Mouse (Mus musculus): ENCODE results near the gene Ltbr. TPM values are rescaled to one million over a fixed set of nuclear protein-coding genes. Genes with fewer than 3 reads are reported as not detected.
"Not testable (repeated sequence)": the region's sequence is repeated elsewhere in the genome, so short reads cannot be mapped to it uniquely, and the experiment has no call there.

Ltbr gene
- polyA plus RNA-seq, 1 experiment from 2014 or later: 37.8 TPM

DNA sequence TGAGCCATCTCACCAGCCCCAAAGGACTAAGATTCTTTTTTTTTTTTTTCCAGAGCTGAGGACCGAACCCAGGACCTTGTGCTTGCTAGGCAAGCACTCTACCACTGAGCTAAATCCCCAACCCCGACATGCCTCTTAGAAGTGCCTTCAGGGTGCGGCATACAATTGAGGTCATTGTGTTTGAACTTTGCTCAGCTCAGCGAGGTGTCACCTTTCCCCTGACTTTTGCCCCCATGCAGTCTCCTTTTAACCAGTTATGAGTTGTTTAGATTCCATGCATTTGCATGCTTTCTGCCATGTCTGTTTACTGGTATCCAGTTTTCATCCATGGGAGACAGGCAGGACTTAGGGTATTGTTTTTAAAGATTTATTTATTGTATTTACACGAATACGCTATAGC lies 44.9 kb downstream of the Ltbr start:
- ATAC-seq (replicated peaks; ENCODE audit: insufficient number of reproducible peaks, insufficient read depth, low FRiP score, low read depth): no peak
- H3K9me3 ChIP-seq (replicated peaks): no peaks in the 10 kb centered on the region
- 49% methylated on average over 6 of the region's 6 CpGs for WGBS
- H3K36me3 ChIP-seq: no peaks in the 10 kb centered on the region
- peaks cover 7% of the 10 kb centered on the region for H3K4me1 ChIP-seq (replicated peaks)
- no peak overlapping the region for H3K27ac ChIP-seq
- H3K9ac ChIP-seq: no peak overlapping the region
- no peak overlapping the region for H3K4me3 ChIP-seq
- no peak overlapping the region for H3K4me2 ChIP-seq
- no peaks in the 10 kb centered on the region for H3K27me3 ChIP-seq

DNA sequence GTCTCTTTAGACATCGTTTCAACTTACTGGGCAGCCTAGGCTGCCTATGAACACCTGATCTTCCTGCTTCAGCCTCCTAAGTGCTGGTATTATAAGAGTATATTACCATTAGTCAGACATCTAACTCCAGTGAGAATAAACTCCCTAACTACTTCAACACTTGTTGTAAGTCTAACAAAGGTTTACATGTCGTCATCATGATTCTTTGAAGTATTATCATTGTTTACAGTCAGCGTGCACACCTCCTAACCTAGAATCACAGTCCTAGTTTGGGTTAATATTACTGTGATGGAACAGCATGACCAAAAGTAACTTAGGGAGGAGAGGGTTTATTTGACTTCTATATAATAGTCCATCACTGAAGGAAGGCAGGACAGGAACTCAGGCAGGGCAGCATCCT lies 46.2 kb downstream of the Ltbr start:
- Histone ChIP-seq H3K4me3 (no peak overlapping the region), H3K27me3 (no peaks in the 10 kb centered on the region), H3K4me1 (replicated peaks) (peaks cover 7% of the 10 kb centered on the region), H3K9me3 (replicated peaks) (no peaks in the 10 kb centered on the region), H3K27ac (no peak overlapping the region), H3K4me2 (no peak overlapping the region), H3K36me3 (no peaks in the 10 kb centered on the region), H3K9ac (no peak overlapping the region)
- ATAC-seq (replicated peaks; ENCODE audit: insufficient number of reproducible peaks, insufficient read depth, low FRiP score, low read depth): no peak
- 83% methylated on average over 3 of the region's 3 CpGs for WGBS

DNA sequence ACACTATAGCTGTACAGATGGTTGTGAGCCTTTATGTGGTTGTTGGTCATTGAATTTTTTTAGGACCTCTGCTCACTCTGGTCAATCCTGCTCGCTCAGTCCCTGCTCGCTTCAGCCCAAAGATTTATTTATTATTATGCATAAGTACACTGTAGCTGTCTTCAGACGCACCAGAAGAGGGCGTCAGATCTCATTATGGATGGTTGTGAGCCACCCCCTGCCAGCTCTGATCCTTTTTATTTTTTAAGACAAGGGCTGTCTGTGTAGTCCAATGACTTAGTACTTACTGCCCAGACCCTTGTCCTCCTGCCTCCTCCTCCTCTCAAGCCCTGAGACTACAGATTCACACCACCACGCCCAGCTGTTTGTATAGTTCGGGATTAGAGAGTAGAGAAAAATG lies 47.1 kb downstream of the Ltbr start:
- H3K4me2 ChIP-seq; H3K9me3 ChIP-seq (replicated peaks); ATAC-seq (replicated peaks; ENCODE audit: insufficient number of reproducible peaks, insufficient read depth, low FRiP score, low read depth); H3K27ac ChIP-seq; H3K4me3 ChIP-seq; H3K27me3 ChIP-seq; H3K4me1 ChIP-seq (replicated peaks); H3K9ac ChIP-seq; H3K36me3 ChIP-seq: not testable (repeated sequence)
- WGBS: 65% methylated on average over 6 of the region's 6 CpGs

DNA sequence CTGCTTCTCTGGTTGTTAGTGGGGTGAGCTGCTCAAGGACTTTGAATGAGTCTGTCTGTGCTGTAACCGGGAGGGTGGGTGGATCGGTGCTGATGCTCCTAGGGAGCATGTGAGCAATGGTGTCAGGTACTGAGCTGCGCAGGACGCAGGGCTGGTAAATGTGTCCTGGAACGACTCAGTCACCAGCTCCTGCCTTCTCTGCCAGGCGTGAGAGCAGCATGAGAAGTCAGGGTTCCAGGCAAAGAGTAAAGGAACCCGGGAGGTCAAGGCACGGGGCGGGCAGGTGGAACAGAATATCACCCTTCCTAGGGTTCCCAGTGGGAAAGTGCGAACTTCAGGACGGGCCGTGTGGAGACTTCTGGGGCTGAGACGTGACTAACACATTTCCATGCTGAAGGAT lies 47.6 kb downstream of the Ltbr start:
- no peak overlapping the region for H3K9ac ChIP-seq
- no peak for ATAC-seq (replicated peaks; ENCODE audit: insufficient number of reproducible peaks, insufficient read depth, low FRiP score, low read depth)
- WGBS: 58% methylated on average over 13 of the region's 13 CpGs

DNA sequence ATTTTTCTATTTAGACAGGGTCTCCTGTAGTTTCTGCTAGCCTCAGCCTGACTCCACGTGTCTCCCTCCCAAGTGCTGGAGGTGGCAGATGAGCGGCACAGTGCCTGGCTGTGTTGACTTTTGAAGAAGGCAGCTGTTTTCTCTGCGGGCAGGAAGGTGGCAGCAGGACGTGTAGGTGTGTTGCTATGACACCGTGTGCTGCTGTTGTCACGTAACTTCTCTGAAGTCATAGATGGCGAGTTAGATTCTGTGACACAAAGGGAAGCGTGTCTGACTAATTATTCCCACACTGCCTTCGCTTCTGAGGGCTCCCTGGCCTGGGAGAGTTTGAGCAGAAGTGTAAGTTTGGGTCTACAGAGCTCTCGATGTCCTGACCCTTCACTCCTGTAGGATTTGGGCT lies 48.4 kb downstream of the Ltbr start:
- Histone ChIP-seq H3K4me2 (no peak overlapping the region), H3K9me3 (replicated peaks) (no peaks in the 10 kb centered on the region), H3K27me3 (no peaks in the 10 kb centered on the region), H3K9ac (no peak overlapping the region), H3K4me1 (replicated peaks) (no peaks in the 10 kb centered on the region), H3K4me3 (no peak overlapping the region), H3K27ac (no peak overlapping the region), H3K36me3 (no peaks in the 10 kb centered on the region)
- 47% methylated on average over 10 of the region's 10 CpGs for WGBS
- ATAC-seq (replicated peaks; ENCODE audit: insufficient number of reproducible peaks, insufficient read depth, low FRiP score, low read depth): no peak

More for the DNA sequence above, 47.6 kb downstream of the Ltbr start:
- Histone ChIP-seq H3K9me3 (replicated peaks) (no peaks in the 10 kb centered on the region), H3K36me3 (no peaks in the 10 kb centered on the region), H3K4me1 (replicated peaks) (no peaks in the 10 kb centered on the region), H3K27me3 (no peaks in the 10 kb centered on the region), H3K27ac (no peak overlapping the region), H3K4me3 (no peak overlapping the region), H3K4me2 (no peak overlapping the region)

DNA sequence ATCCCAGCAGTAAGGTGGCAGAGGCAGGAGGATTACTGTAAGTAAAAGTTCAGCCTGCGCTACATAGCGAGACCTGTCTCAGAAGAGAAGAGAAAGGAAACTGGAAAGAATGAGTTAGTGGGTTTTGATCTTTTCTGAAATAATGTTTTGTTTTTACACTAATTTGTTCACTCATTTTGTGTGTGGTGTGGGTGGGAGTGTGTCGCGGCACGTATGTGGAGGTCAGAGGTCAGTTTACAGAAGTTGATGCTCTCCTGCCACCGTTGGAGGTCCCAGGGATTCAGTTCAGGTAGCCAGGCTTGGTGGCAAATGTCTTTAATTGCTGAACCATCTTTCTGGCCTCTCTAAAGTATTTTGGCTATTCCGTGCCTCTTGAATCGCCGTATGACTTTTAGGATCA lies 49.5 kb downstream of the Ltbr start:
- Histone ChIP-seq H3K9ac (no peak overlapping the region), H3K4me1 (replicated peaks) (no peaks in the 10 kb centered on the region), H3K4me2 (no peak overlapping the region), H3K27ac (no peak overlapping the region), H3K9me3 (replicated peaks) (no peaks in the 10 kb centered on the region), H3K4me3 (no peak overlapping the region), H3K36me3 (no peaks in the 10 kb centered on the region), H3K27me3 (no peaks in the 10 kb centered on the region)
- ATAC-seq (replicated peaks; ENCODE audit: insufficient number of reproducible peaks, insufficient read depth, low FRiP score, low read depth): no peak
- WGBS: 89% methylated on average over 9 of the region's 9 CpGs

DNA sequence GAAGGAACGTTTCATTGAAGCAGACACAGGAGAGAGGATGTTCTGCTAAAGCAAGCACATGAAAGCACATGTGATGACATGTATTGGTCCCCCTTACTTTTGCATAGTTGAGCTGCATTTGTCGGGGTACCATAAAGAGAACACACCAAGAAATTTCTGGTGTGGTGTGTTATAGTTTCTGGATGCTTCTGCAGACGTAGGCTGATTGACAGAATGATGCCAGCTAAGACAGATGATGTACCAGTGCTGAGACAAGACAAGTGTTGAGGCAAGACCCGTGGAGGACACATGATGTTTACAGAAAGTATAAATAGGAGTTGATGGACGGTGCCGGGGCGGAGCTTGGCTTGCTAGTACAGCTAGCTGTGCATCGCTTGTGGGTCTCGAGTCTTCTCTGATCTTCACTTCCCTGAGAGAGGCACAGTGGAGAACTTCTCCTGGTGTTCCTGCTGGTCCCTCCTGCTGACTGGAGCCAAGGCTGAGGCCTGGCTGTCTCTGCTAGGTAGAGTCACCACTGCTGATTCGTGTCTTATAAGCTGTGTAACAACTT lies 53.6 kb downstream of the Ltbr start:
- no peaks in the 10 kb centered on the region for H3K9me3 ChIP-seq (replicated peaks)
- no peaks in the 10 kb centered on the region for H3K4me1 ChIP-seq (replicated peaks)
- no peaks in the 10 kb centered on the region for H3K36me3 ChIP-seq
- WGBS: 70% methylated on average over 10 of the region's 10 CpGs
- H3K4me3 ChIP-seq: no peak overlapping the region
- no peaks in the 10 kb centered on the region for H3K27me3 ChIP-seq
- H3K4me2 ChIP-seq: no peak overlapping the region
- no peak overlapping the region for H3K27ac ChIP-seq
- H3K9ac ChIP-seq: no peak overlapping the region
- no peak for ATAC-seq (replicated peaks; ENCODE audit: insufficient number of reproducible peaks, insufficient read depth, low FRiP score, low read depth)

Other genes starting within 250 kb of the Ltbr start
- 0.35 and 0.90 TPM in 2 replicates for gene Lpar5, start 246.0 kb downstream of the Ltbr start, polyA plus RNA-seq (2015; fragmentation: Nextera tagmentation; extraction: Ambion mirVana)
- gene Chd4, start 217.9 kb downstream of the Ltbr start, polyA plus RNA-seq (2015; fragmentation: Nextera tagmentation; extraction: Ambion mirVana): 61.1 and 63.4 TPM in 2 replicates
- 35.0 and 43.6 TPM in 2 replicates for gene Nop2, start 182.0 kb downstream of the Ltbr start, polyA plus RNA-seq (2015; fragmentation: Nextera tagmentation; extraction: Ambion mirVana)
- gene Iffo1, start 168.6 kb downstream of the Ltbr start, polyA plus RNA-seq (2015; fragmentation: Nextera tagmentation; extraction: Ambion mirVana): 9.7 and 13.4 TPM in 2 replicates
- gene Gapdh, start 147.4 kb downstream of the Ltbr start, polyA plus RNA-seq (2015; fragmentation: Nextera tagmentation; extraction: Ambion mirVana): 3,777 and 4,210 TPM in 2 replicates
- gene Ncapd2, start 122.2 kb downstream of the Ltbr start, polyA plus RNA-seq (2015; fragmentation: Nextera tagmentation; extraction: Ambion mirVana): 66.1 and 93.1 TPM in 2 replicates
- gene Mrpl51, start 122.1 kb downstream of the Ltbr start, polyA plus RNA-seq (2015; fragmentation: Nextera tagmentation; extraction: Ambion mirVana): 233 and 272 TPM in 2 replicates
- 5.3 and 6.7 TPM in 2 replicates for gene Vamp1, start 98.3 kb downstream of the Ltbr start, polyA plus RNA-seq (2015; fragmentation: Nextera tagmentation; extraction: Ambion mirVana)
- 3.9 and 8.2 TPM in 2 replicates for gene Tapbpl, start 82.0 kb downstream of the Ltbr start, polyA plus RNA-seq (2015; fragmentation: Nextera tagmentation; extraction: Ambion mirVana)
- gene Cd27, start 76.9 kb downstream of the Ltbr start, polyA plus RNA-seq (2015; fragmentation: Nextera tagmentation; extraction: Ambion mirVana): 2.0 and 10.1 TPM in 2 replicates
- gene Tuba3a, start 27.8 kb downstream of the Ltbr start, polyA plus RNA-seq (2015; fragmentation: Nextera tagmentation; extraction: Ambion mirVana): 0.11 TPM in 1 of 2 replicates, not detected in the other
- 0.81 and 2.8 TPM in 2 replicates for gene Scnn1a, start 6.8 kb upstream of the Ltbr start, polyA plus RNA-seq (2015; fragmentation: Nextera tagmentation; extraction: Ambion mirVana)
- gene Tnfrsf1a, start 35.5 kb upstream of the Ltbr start, polyA plus RNA-seq (2015; fragmentation: Nextera tagmentation; extraction: Ambion mirVana): 42.8 and 56.4 TPM in 2 replicates
- gene Plekhg6, start 66.9 kb upstream of the Ltbr start, polyA plus RNA-seq (2015; fragmentation: Nextera tagmentation; extraction: Ambion mirVana): 0.05 and 0.37 TPM in 2 replicates
- gene Cd9, start 180.9 kb upstream of the Ltbr start, polyA plus RNA-seq (2015; fragmentation: Nextera tagmentation; extraction: Ambion mirVana): 91.7 and 118 TPM in 2 replicates
- gene Vwf, start 232.9 kb upstream of the Ltbr start, polyA plus RNA-seq (2015; fragmentation: Nextera tagmentation; extraction: Ambion mirVana): 21.9 and 24.5 TPM in 2 replicates

Measured in heart, embryonic 15.5 days (tissue).